Mouse (Mus musculus): ENCODE measurements around the gene Ush1g. TPM values are rescaled to one million over a fixed set of nuclear protein-coding genes. Genes with fewer than 3 reads are reported as not detected.

The Ush1g gene
- polyA plus RNA-seq, 1 experiment from 2014 or later = not detected

- H3K9me3 ChIP-seq (ENCODE audit: low read length) = no peaks in the 10 kb centered on the region
- H3K4me3 ChIP-seq (ENCODE audit: low read depth, low read length) = no peak overlapping the region
- 44% methylated on average over 7 of the region's 7 CpGs for WGBS
- DNase-seq (ENCODE audit: low spot score) (no peak), ATAC-seq (no peak)
- no peaks in the 10 kb centered on the region for H3K36me3 ChIP-seq (ENCODE audit: insufficient read depth, low read length)
- H3K4me2 ChIP-seq (replicated peaks; ENCODE audit: low read depth, low read length) = no peak overlapping the region
- TF ChIP-seq EP300 (IDR thresholded peaks at IDR 0.05) = no peak
- TF ChIP-seq CTCF (IDR thresholded peaks at IDR 0.05) = no peak
- no peak overlapping the region for H3K9ac ChIP-seq (replicated peaks; ENCODE audit: low read depth)
- no peaks in the 10 kb centered on the region for H3K4me1 ChIP-seq (ENCODE audit: insufficient read depth, low read depth, low read length)
- H3K27ac ChIP-seq (ENCODE audit: low read length) = no peak overlapping the region
- peaks cover 31% of the 10 kb centered on the region for H3K27me3 ChIP-seq (replicated peaks; ENCODE audit: insufficient read depth, low read length)
Measured at GRCm38 (mm10) chr11:115326730-115327129, 4.9 kb upstream of the Ush1g start.

DNA sequence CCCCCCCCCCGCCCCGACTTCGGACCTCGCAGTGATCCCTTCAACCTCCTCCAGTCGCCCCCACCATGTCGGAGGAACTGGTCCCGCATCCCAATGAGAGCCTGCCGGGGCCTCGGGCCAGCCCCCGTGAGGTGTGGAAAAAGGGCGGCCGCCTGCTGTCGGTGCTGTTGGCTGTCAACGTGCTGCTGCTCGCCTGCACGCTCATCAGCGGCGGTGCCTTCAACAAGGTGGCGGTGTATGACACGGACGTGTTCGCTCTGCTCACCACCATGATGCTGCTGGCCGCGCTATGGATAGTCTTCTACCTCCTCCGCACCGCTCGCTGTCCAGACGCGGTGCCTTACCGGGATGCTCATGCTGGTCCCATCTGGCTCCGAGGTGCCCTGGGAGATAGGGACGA is 1.5 kb upstream of the Ush1g start:
- ATAC-seq (no peak), DNase-seq (ENCODE audit: low spot score) (no peak)
- no peaks in the 10 kb centered on the region for H3K36me3 ChIP-seq (ENCODE audit: insufficient read depth, low read length)
- H3K27ac ChIP-seq (ENCODE audit: low read length) = no peak overlapping the region
- TF ChIP-seq CTCF (IDR thresholded peaks at IDR 0.05) = no peak
- TF ChIP-seq EP300 (IDR thresholded peaks at IDR 0.05) = no peak
- no peaks in the 10 kb centered on the region for H3K4me1 ChIP-seq (ENCODE audit: insufficient read depth, low read depth, low read length)
- H3K9me3 ChIP-seq (ENCODE audit: low read length) = no peaks in the 10 kb centered on the region
- WGBS = 15% methylated on average over 30 of the region's 32 CpGs
- H3K4me2 ChIP-seq (replicated peaks; ENCODE audit: low read depth, low read length) = no peak overlapping the region
- no peak overlapping the region for H3K9ac ChIP-seq (replicated peaks; ENCODE audit: low read depth)
- H3K4me3 ChIP-seq (ENCODE audit: low read depth, low read length) = no peak overlapping the region
- H3K27me3 ChIP-seq (replicated peaks; ENCODE audit: insufficient read depth, low read length) = peaks cover 54% of the 10 kb centered on the region

DNA sequence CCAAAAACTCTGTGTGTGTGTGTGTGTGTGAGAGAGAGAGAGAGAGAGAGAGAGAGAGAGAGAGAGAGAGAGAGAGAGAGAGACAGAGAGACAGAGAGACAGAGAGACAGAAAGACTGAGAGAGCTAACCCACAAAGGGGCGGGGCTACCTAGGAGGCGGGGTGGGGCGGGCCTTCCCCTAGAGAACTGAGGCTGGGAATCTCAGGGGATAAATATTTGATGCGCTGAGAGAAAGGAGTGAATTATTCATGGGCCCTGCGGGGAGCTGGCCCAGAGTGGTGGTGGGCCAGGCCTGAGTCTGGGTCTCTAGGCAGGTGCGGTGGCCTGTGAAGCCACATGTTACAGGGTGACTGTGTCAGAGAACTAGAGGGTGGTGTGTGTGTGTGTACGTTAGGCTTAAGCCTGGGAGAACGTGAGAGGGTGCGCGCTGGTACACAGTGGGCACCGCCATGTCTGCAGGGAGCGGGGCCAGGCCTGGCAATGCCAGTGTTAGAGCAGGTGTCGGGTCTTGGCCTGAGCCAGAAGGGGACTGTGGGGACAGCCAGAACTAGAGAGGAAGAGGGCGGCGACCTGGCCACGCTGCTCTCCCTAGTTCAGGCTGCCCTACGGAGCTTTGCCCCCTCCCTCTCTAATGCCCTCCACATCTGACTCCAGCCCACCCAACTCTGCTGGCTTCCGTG is 2.0 kb downstream of the Ush1g start:
- Histone ChIP-seq H3K9me3 (ENCODE audit: low read length) (no peaks in the 10 kb centered on the region), H3K9ac (replicated peaks; ENCODE audit: low read depth) (no peak overlapping the region), H3K36me3 (ENCODE audit: insufficient read depth, low read length) (no peaks in the 10 kb centered on the region), H3K4me3 (ENCODE audit: low read depth, low read length) (no peak overlapping the region), H3K27me3 (replicated peaks; ENCODE audit: insufficient read depth, low read length) (peaks cover 73% of the 10 kb centered on the region), H3K27ac (ENCODE audit: low read length) (no peak overlapping the region), H3K4me1 (ENCODE audit: insufficient read depth, low read depth, low read length) (no peaks in the 10 kb centered on the region), H3K4me2 (replicated peaks; ENCODE audit: low read depth, low read length) (no peak overlapping the region)
- DNase-seq (ENCODE audit: low spot score) (no peak), ATAC-seq (no peak)
- 10% methylated on average over 14 of the region's 18 CpGs for WGBS
- TF ChIP-seq CTCF (IDR thresholded peaks at IDR 0.05) = no peak
- TF ChIP-seq EP300 (IDR thresholded peaks at IDR 0.05) = no peak

GRCm38 (mm10) chr11:115318245-115319027 is 3.4 kb downstream of the Ush1g start:
- Histone ChIP-seq H3K27me3 (replicated peaks; ENCODE audit: insufficient read depth, low read length) (peaks cover 61% of the 10 kb centered on the region), H3K4me2 (replicated peaks; ENCODE audit: low read depth, low read length) (no peak overlapping the region), H3K9ac (replicated peaks; ENCODE audit: low read depth) (no peak overlapping the region), H3K4me3 (ENCODE audit: low read depth, low read length) (no peak overlapping the region), H3K36me3 (ENCODE audit: insufficient read depth, low read length) (no peaks in the 10 kb centered on the region), H3K9me3 (ENCODE audit: low read length) (no peaks in the 10 kb centered on the region), H3K4me1 (ENCODE audit: insufficient read depth, low read depth, low read length) (no peaks in the 10 kb centered on the region), H3K27ac (ENCODE audit: low read length) (no peak overlapping the region)
- no peak for TF ChIP-seq CTCF (IDR thresholded peaks at IDR 0.05)
- TF ChIP-seq EP300 (IDR thresholded peaks at IDR 0.05) = no peak
- 6% methylated on average over 62 of the region's 63 CpGs for WGBS
- DNase-seq (ENCODE audit: low spot score) = no peak
- no peak for ATAC-seq

DNA sequence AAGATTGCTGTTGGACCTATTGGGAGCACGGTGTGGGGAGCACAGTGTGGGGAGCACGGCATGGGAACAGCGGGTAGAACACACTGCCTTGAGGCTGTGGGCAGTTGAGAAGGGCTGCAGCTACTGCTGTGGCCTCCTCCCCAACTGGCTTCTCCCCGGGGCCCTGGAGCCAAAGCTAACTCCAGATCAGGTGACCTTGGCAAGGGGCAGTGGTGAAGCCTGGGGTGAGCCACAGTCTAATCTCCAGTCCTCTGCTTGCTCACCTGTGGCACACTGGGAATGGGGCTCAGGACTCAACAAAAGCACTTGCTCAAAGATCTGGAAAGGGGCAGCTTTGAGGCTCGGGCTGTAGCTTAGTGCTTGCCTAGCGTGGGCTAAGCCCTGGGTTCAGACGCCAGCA is 4.6 kb downstream of the Ush1g start:
- Histone ChIP-seq H3K4me1 (ENCODE audit: insufficient read depth, low read depth, low read length) (no peaks in the 10 kb centered on the region), H3K27me3 (replicated peaks; ENCODE audit: insufficient read depth, low read length) (peaks cover 50% of the 10 kb centered on the region), H3K27ac (ENCODE audit: low read length) (no peak overlapping the region), H3K9me3 (ENCODE audit: low read length) (no peaks in the 10 kb centered on the region), H3K4me3 (ENCODE audit: low read depth, low read length) (no peak overlapping the region), H3K4me2 (replicated peaks; ENCODE audit: low read depth, low read length) (no peak overlapping the region), H3K9ac (replicated peaks; ENCODE audit: low read depth) (no peak overlapping the region), H3K36me3 (ENCODE audit: insufficient read depth, low read length) (no peaks in the 10 kb centered on the region)
- DNase-seq (ENCODE audit: low spot score) = no peak
- ATAC-seq = no peak
- TF ChIP-seq EP300 (IDR thresholded peaks at IDR 0.05) (no peak), CTCF (IDR thresholded peaks at IDR 0.05) (no peak)
- 67% methylated on average over 7 of the region's 7 CpGs for WGBS

DNA sequence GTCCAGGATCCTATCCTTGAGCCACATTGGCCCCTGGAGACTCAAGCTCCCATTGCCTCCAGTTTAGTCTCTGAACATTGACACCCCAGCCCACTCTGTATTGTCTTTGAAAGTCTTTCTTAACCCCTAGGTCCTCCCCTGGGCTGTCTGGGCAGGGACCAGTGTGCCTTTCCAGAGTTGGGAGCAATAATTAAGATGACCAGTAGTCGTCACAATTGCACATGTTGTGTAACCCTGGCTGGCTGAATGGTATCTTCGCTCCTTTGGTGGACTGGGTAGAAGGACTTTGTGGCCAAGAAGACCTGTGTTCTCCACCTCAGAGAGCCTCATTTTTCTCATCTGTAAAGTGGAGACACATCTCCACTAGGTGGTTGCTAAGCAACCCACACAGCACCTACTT is 7.6 kb downstream of the Ush1g start:
- ATAC-seq (no peak), DNase-seq (ENCODE audit: low spot score) (no peak)
- peaks cover 25% of the 10 kb centered on the region for H3K27me3 ChIP-seq (replicated peaks; ENCODE audit: insufficient read depth, low read length)
- H3K36me3 ChIP-seq (ENCODE audit: insufficient read depth, low read length) = no peaks in the 10 kb centered on the region
- no peaks in the 10 kb centered on the region for H3K4me1 ChIP-seq (ENCODE audit: insufficient read depth, low read depth, low read length)
- no peak overlapping the region for H3K27ac ChIP-seq (ENCODE audit: low read length)
- H3K9me3 ChIP-seq (ENCODE audit: low read length) = no peaks in the 10 kb centered on the region
- no peak overlapping the region for H3K9ac ChIP-seq (replicated peaks; ENCODE audit: low read depth)
- H3K4me3 ChIP-seq (ENCODE audit: low read depth, low read length) = no peak overlapping the region
- no peak overlapping the region for H3K4me2 ChIP-seq (replicated peaks; ENCODE audit: low read depth, low read length)
- 34% methylated on average over 2 of the region's 2 CpGs for WGBS
- no peak for TF ChIP-seq EP300 (IDR thresholded peaks at IDR 0.05)
- peak; percentile 58 for TF ChIP-seq CTCF (IDR thresholded peaks at IDR 0.05)

Data from lung, postnatal 0 days (tissue).